Mouse (Mus musculus) bone marrow macrophage, adult 2 months (primary cell): ENCODE measurements at regions not wholly inside any gene's neighbourhood (a gene's known extent, or its start where the extent isn't known, plus 50 kb on each side); places are given as distances from the start of the nearest gene placed in this dataset.

Experiments used
- CTCF ChIP-seq: IDR thresholded peaks from 2 replicates; pipeline ENCODE4 v1.5.1; 2012; ENCODE audit warnings: low read depth, mild to moderate bottlenecking, low read length, moderate library complexity
- POLR2A ChIP-seq: IDR thresholded peaks from 2 replicates; pipeline ENCODE4 v1.6.1; 2012; ENCODE audit warnings: mild to moderate bottlenecking, low read depth, low read length, borderline replicate concordance

DNA sequence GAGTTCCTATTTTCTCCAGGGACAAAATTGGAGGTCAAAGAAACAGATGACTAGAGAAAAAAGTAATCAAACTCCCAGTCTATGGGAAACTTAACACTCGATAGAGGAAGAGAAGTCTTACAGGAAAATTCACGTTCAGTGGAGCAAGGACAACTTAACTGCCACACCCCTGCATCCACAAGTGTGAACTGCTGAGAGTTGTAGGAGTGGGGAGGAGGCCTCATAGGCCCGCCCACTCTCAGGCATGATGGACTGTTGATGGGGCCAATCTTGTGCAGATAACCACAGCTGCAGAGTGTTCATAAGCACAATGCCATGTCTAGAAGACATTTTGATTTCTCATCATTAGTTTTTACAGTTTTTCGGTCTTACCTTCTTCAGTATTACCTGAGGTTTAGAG, 574.7 kb upstream of the Klf4 start:
- TF ChIP-seq CTCF (no peak), POLR2A (no peak)
